Mouse (Mus musculus) intestine, embryonic 16.5 days (tissue): ENCODE measurements around the gene Ttc9. TPM values are rescaled to one million over a fixed set of nuclear protein-coding genes. Genes with fewer than 3 reads are reported as not detected.

Experiments used
- ATAC-seq: fragments of 200-750 bp; cut with Nextera tagmentation; 2 replicates; pipeline ENCODE4 v1.8.0; 2017; ENCODE audit warnings: moderate TSS enrichment, moderate library complexity
- H3K27ac ChIP-seq: fragments of 300-500 bp; sonication (generic); 2 replicates; pipeline ENCODE4 v1.5.1; 2014; ENCODE audit warnings: mild to moderate bottlenecking, low read length
- H3K27me3 ChIP-seq: fragments of 300-500 bp; sonication (generic); replicated peaks from 2 replicates; pipeline ENCODE4 v1.6.1; 2014; ENCODE audit warnings: low read length, control low read depth, mixed read lengths; ENCODE audit not compliant: control insufficient read depth, insufficient read depth
- H3K36me3 ChIP-seq: fragments of 300-500 bp; sonication (generic); 2 replicates; pipeline ENCODE4 v1.6.1; 2014; ENCODE audit warnings: low read length, control low read depth; ENCODE audit not compliant: control insufficient read depth, insufficient read depth
- H3K4me1 ChIP-seq: fragments of 300-500 bp; sonication (generic); 2 replicates; pipeline ENCODE4 v1.6.1; 2014; ENCODE audit warnings: low read length, control low read depth, mixed read lengths; ENCODE audit not compliant: control insufficient read depth, insufficient read depth
- H3K4me2 ChIP-seq: fragments of 300-500 bp; sonication (generic); 2 replicates; pipeline ENCODE4 v1.6.1; 2014; ENCODE audit warnings: low read depth, low read length, control low read depth
- H3K4me3 ChIP-seq: fragments of 300-500 bp; sonication (generic); 2 replicates; pipeline ENCODE4 v1.5.1; 2014; ENCODE audit warnings: mild to moderate bottlenecking, low read length
- H3K9ac ChIP-seq: fragments of 300-500 bp; sonication (generic); 2 replicates; pipeline ENCODE4 v1.6.1; 2014; ENCODE audit warnings: low read depth, low read length
- H3K9me3 ChIP-seq: fragments of 300-500 bp; sonication (generic); 2 replicates; pipeline ENCODE4 v1.6.1; 2016; ENCODE audit warnings: low read length, control low read depth; ENCODE audit not compliant: control insufficient read depth
- WGBS: fragments of 180-500 bp; shearing (Covaris S2); extraction: QIAGEN DNeasy Blood & Tissue Kit; methylation state at CpG from one replicate; pipeline ENCODE4 v1.1.7; 2014; 5-methylcytosine and 5-hydroxymethylcytosine counted together
- polyA plus RNA-seq: library from polyadenylated mRNA; unstranded; fragments of >200 nt; fragmentation: Nextera tagmentation; extraction: Ambion mirVana; gene quantifications from 2 replicates; pipeline ENCODE4 v1.2.1, GENCODE M21; 2015

Ttc9 gene
- polyA plus RNA-seq, 1 experiment from 2014 or later: 1.5 TPM

GRCm38 (mm10) chr12:81646811-81647210 lies 15.8 kb downstream of the Ttc9 start:
- no peaks in the 10 kb centered on the region for H3K4me1 ChIP-seq
- 81% methylated on average over 6 of the region's 6 CpGs for WGBS

GRCm38 (mm10) chr12:81653344-81653743 lies 22.3 kb downstream of the Ttc9 start:
- H3K9me3 ChIP-seq: no peaks in the 10 kb centered on the region
- 87% methylated on average over 8 of the region's 8 CpGs for WGBS
- no peaks in the 10 kb centered on the region for H3K4me1 ChIP-seq
- no peaks in the 10 kb centered on the region for H3K27me3 ChIP-seq
- no peak overlapping the region for H3K4me3 ChIP-seq
- no peaks in the 10 kb centered on the region for H3K36me3 ChIP-seq
- H3K27ac ChIP-seq: no peak overlapping the region
- H3K4me2 ChIP-seq: no peak overlapping the region
- ATAC-seq: no peak
- no peak overlapping the region for H3K9ac ChIP-seq

More at GRCm38 (mm10) chr12:81646811-81647210, 15.8 kb downstream of the Ttc9 start:
- no peak for ATAC-seq
- Histone ChIP-seq H3K36me3 (no peaks in the 10 kb centered on the region), H3K27ac (no peak overlapping the region), H3K9me3 (no peaks in the 10 kb centered on the region), H3K4me3 (no peak overlapping the region), H3K27me3 (no peaks in the 10 kb centered on the region), H3K4me2 (no peak overlapping the region), H3K9ac (no peak overlapping the region)

GRCm38 (mm10) chr12:81657321-81657720 lies 26.3 kb downstream of the Ttc9 start:
- no peak for ATAC-seq
- H3K27me3 ChIP-seq: no peaks in the 10 kb centered on the region
- no peak overlapping the region for H3K4me3 ChIP-seq
- H3K9me3 ChIP-seq: no peaks in the 10 kb centered on the region
- WGBS: 75% methylated on average over 1 of the region's 1 CpGs
- no peak overlapping the region for H3K27ac ChIP-seq
- no peaks in the 10 kb centered on the region for H3K4me1 ChIP-seq
- H3K4me2 ChIP-seq: no peak overlapping the region
- H3K9ac ChIP-seq: no peak overlapping the region
- no peaks in the 10 kb centered on the region for H3K36me3 ChIP-seq

- no peaks in the 10 kb centered on the region for H3K36me3 ChIP-seq
- H3K4me3 ChIP-seq: no peak overlapping the region
- H3K4me1 ChIP-seq: no peaks in the 10 kb centered on the region
- H3K27ac ChIP-seq: no peak overlapping the region
- H3K4me2 ChIP-seq: no peak overlapping the region
- no peaks in the 10 kb centered on the region for H3K27me3 ChIP-seq
- no peak overlapping the region for H3K9ac ChIP-seq
- 86% methylated on average over 7 of the region's 7 CpGs for WGBS
- no peaks in the 10 kb centered on the region for H3K9me3 ChIP-seq
- ATAC-seq: no peak
These were observed 27.0 kb downstream of the Ttc9 start for GRCm38 (mm10) chr12:81658086-81658485.

- H3K36me3 ChIP-seq: no peaks in the 10 kb centered on the region
- H3K27me3 ChIP-seq: no peaks in the 10 kb centered on the region
- no peak overlapping the region for H3K27ac ChIP-seq
- no peaks in the 10 kb centered on the region for H3K4me1 ChIP-seq
- ATAC-seq: no peak
- H3K9me3 ChIP-seq: no peaks in the 10 kb centered on the region
- H3K4me3 ChIP-seq: no peak overlapping the region
- 84% methylated on average over 4 of the region's 4 CpGs for WGBS
- no peak overlapping the region for H3K4me2 ChIP-seq
- no peak overlapping the region for H3K9ac ChIP-seq
These were observed 31.0 kb downstream of the Ttc9 start for GRCm38 (mm10) chr12:81662076-81662475.

- no peaks in the 10 kb centered on the region for H3K4me1 ChIP-seq
- no peaks in the 10 kb centered on the region for H3K9me3 ChIP-seq
- H3K36me3 ChIP-seq: no peaks in the 10 kb centered on the region
- no peak for ATAC-seq
- H3K27ac ChIP-seq: no peak overlapping the region
- WGBS: 87% methylated on average over 9 of the region's 9 CpGs
- no peak overlapping the region for H3K4me2 ChIP-seq
- H3K4me3 ChIP-seq: no peak overlapping the region
- H3K9ac ChIP-seq: no peak overlapping the region
- H3K27me3 ChIP-seq: no peaks in the 10 kb centered on the region
These were observed 32.1 kb downstream of the Ttc9 start for GRCm38 (mm10) chr12:81663116-81663515.

- H3K4me3 ChIP-seq: no peak overlapping the region
- WGBS: 81% methylated on average over 5 of the region's 5 CpGs
- no peak for ATAC-seq
- H3K27me3 ChIP-seq: no peaks in the 10 kb centered on the region
- H3K27ac ChIP-seq: no peak overlapping the region
- no peak overlapping the region for H3K4me2 ChIP-seq
- no peaks in the 10 kb centered on the region for H3K4me1 ChIP-seq
- no peaks in the 10 kb centered on the region for H3K36me3 ChIP-seq
- H3K9ac ChIP-seq: no peak overlapping the region
- no peaks in the 10 kb centered on the region for H3K9me3 ChIP-seq
These were observed 32.9 kb downstream of the Ttc9 start for GRCm38 (mm10) chr12:81663906-81664305.

GRCm38 (mm10) chr12:81668406-81668805 lies 37.4 kb downstream of the Ttc9 start:
- H3K27me3 ChIP-seq: no peaks in the 10 kb centered on the region
- H3K9ac ChIP-seq: no peak overlapping the region
- no peak for ATAC-seq
- H3K4me3 ChIP-seq: no peak overlapping the region
- no peaks in the 10 kb centered on the region for H3K4me1 ChIP-seq
- no peak overlapping the region for H3K27ac ChIP-seq
- no peak overlapping the region for H3K4me2 ChIP-seq
- no peaks in the 10 kb centered on the region for H3K36me3 ChIP-seq
- WGBS: 83% methylated on average over 9 of the region's 9 CpGs
- no peaks in the 10 kb centered on the region for H3K9me3 ChIP-seq

GRCm38 (mm10) chr12:81675557-81675956 lies 44.5 kb downstream of the Ttc9 start:
- Histone ChIP-seq H3K9me3 (no peaks in the 10 kb centered on the region), H3K27ac (no peak overlapping the region), H3K27me3 (no peaks in the 10 kb centered on the region), H3K4me3 (no peak overlapping the region), H3K4me1 (no peaks in the 10 kb centered on the region), H3K9ac (no peak overlapping the region), H3K4me2 (no peak overlapping the region), H3K36me3 (no peaks in the 10 kb centered on the region)
- WGBS: 65% methylated on average over 2 of the region's 2 CpGs
- no peak for ATAC-seq

- H3K4me1 ChIP-seq: no peaks in the 10 kb centered on the region
- H3K9ac ChIP-seq: no peak overlapping the region
- no peaks in the 10 kb centered on the region for H3K27me3 ChIP-seq
- no peaks in the 10 kb centered on the region for H3K9me3 ChIP-seq
- H3K4me3 ChIP-seq: no peak overlapping the region
- no peaks in the 10 kb centered on the region for H3K36me3 ChIP-seq
- no peak overlapping the region for H3K27ac ChIP-seq
- no peak overlapping the region for H3K4me2 ChIP-seq
- no peak for ATAC-seq
- WGBS: 65% methylated on average over 7 of the region's 7 CpGs
These were observed 48.9 kb downstream of the Ttc9 start for GRCm38 (mm10) chr12:81679807-81680529.
